Mouse (Mus musculus) forebrain, embryonic 16.5 days (tissue): Measurements from ENCODE around the gene Kctd17. TPM values are rescaled to one million over a fixed set of nuclear protein-coding genes. Genes with fewer than 3 reads are reported as not detected.

Experiments
- ATAC-seq: fragments of 200-750 bp; cut with Nextera tagmentation; 2 replicates; pipeline ENCODE4 v1.8.0; 2017; ENCODE audit warnings: mild to moderate bottlenecking, moderate library complexity
- H3K27ac ChIP-seq: fragments of 300-500 bp; sonication (generic); 2 replicates; pipeline ENCODE4 v1.5.1; 2014; ENCODE audit warnings: low read length, control low read depth
- H3K27me3 ChIP-seq: fragments of 300-500 bp; sonication (generic); replicated peaks from 2 replicates; pipeline ENCODE4 v1.6.1; 2014; ENCODE audit warnings: low read length; ENCODE audit not compliant: control insufficient read depth, insufficient read depth
- H3K36me3 ChIP-seq: fragments of 300-500 bp; sonication (generic); 2 replicates; pipeline ENCODE4 v1.6.1; 2014; ENCODE audit not compliant: control insufficient read depth, insufficient read depth
- H3K4me1 ChIP-seq: fragments of 300-500 bp; sonication (generic); replicated peaks from 2 replicates; pipeline ENCODE4 v1.6.1; 2014; ENCODE audit warnings: low read length; ENCODE audit not compliant: control insufficient read depth, insufficient read depth
- H3K4me2 ChIP-seq: fragments of 300-500 bp; sonication (generic); 2 replicates; pipeline ENCODE4 v1.6.1; 2014; ENCODE audit warnings: mild to moderate bottlenecking, low read length, control low read depth
- H3K4me3 ChIP-seq: fragments of 300-500 bp; sonication (generic); replicated peaks from 2 replicates; pipeline ENCODE4 v1.5.1; 2014; ENCODE audit warnings: mild to moderate bottlenecking, low read length, control low read depth
- H3K9ac ChIP-seq: fragments of 300-500 bp; sonication (generic); replicated peaks from 2 replicates; pipeline ENCODE4 v1.6.1; 2014; ENCODE audit warnings: low read depth, low read length, control low read depth
- H3K9me3 ChIP-seq: fragments of 300-500 bp; sonication (generic); 2 replicates; pipeline ENCODE4 v1.6.1; 2016; ENCODE audit warnings: low read length; ENCODE audit not compliant: control insufficient read depth
- WGBS: fragments of 180-500 bp; shearing (Covaris S2); extraction: QIAGEN DNeasy Blood & Tissue Kit; methylation state at CpG from one replicate; pipeline ENCODE4 v1.1.7; 2014; 5-methylcytosine and 5-hydroxymethylcytosine counted together
- polyA plus RNA-seq: library from polyadenylated mRNA; unstranded; fragments of >200 nt; fragmentation: Nextera tagmentation; extraction: Ambion mirVana; gene quantifications from 2 replicates; pipeline ENCODE4 v1.2.1, GENCODE M21; 2015

Kctd17 gene
- polyA plus RNA-seq, 1 experiment from 2014 or later = 141 TPM

DNA sequence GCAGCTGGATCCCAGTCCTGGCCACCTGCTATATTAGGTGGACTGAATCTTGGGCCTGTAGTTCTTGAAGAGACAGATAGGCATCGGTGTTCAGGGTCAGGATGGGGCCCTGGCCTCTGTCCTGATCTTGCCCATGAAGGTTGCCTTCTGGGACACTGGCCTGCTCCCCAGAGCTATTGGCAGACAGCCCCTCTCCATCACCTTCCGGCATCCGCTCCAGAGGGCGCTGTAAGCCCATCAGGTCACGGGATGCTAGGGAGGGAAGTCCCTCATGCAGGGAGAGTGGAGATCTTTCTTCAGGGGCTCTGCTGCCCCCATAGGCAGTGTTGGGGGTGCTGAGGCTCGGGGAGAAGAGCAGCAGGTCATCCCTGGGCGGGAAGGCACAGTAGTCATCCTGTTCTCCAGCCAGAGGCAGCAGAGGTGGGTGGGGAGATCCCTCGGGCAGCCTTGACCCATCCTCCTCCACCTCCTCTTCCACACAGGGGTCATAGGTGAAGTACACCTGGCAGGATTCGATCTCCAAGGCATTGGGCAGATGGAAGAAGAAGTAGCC lies 53.2 kb downstream of the Kctd17 start:
- H3K27ac ChIP-seq = no peak overlapping the region
- no peak overlapping the region for H3K9ac ChIP-seq
- H3K4me2 ChIP-seq = no peak overlapping the region
- no peaks in the 10 kb centered on the region for H3K9me3 ChIP-seq
- no peaks in the 10 kb centered on the region for H3K27me3 ChIP-seq
- H3K36me3 ChIP-seq = no peaks in the 10 kb centered on the region
- no peaks in the 10 kb centered on the region for H3K4me1 ChIP-seq
- WGBS = 53% methylated on average over 9 of the region's 9 CpGs
- ATAC-seq = no peak
- H3K4me3 ChIP-seq = no peak overlapping the region

DNA sequence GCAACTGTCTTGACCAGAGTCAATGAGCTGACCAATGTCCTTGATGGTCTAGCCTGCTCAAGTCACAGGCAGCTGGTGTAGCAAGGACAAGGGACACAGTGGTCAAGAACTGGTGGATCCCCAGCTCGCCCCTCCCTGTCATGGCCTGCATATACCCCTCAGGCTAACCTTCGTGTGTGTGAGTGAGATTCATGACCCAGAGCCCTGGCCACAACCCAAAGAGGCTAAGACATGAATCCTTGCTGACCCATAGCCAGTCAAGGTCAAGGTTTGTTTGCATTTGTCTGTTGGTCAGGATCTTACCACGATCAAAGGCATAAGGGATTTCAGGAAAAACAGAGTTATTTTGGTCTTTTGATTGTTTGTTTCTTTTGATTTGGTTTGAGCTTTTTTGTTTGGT lies 54.2 kb downstream of the Kctd17 start:
- Histone ChIP-seq H3K27ac (no peak overlapping the region), H3K9ac (no peak overlapping the region), H3K4me2 (no peak overlapping the region), H3K4me3 (no peak overlapping the region), H3K9me3 (no peaks in the 10 kb centered on the region), H3K4me1 (no peaks in the 10 kb centered on the region), H3K36me3 (no peaks in the 10 kb centered on the region), H3K27me3 (no peaks in the 10 kb centered on the region)
- WGBS = 77% methylated on average over 3 of the region's 3 CpGs
- ATAC-seq = no peak

DNA sequence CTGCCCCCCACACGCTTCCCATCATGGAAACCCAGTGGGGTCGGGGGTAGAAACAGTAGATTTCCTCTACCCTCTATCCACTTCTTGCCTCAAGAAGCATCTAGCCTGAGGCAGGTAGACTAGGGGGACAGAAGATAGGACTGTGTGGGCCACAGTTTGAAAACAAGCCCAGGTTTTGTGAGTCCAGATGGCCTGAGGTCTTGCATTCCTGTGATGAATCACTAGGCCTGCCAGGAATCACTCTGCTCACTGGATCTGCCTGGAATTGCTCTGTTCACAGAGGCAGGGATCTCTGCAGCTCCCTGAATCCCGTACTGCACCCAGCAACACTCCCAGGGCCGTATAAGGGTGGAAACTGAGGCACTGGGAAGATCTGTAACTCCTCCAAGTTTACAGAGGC lies 54.9 kb downstream of the Kctd17 start:
- Histone ChIP-seq H3K27ac (no peak overlapping the region), H3K4me1 (no peaks in the 10 kb centered on the region), H3K36me3 (no peaks in the 10 kb centered on the region), H3K27me3 (no peaks in the 10 kb centered on the region), H3K4me3 (no peak overlapping the region), H3K9ac (no peak overlapping the region), H3K4me2 (no peak overlapping the region), H3K9me3 (no peaks in the 10 kb centered on the region)
- 81% methylated on average over 4 of the region's 4 CpGs for WGBS
- ATAC-seq = no peak

DNA sequence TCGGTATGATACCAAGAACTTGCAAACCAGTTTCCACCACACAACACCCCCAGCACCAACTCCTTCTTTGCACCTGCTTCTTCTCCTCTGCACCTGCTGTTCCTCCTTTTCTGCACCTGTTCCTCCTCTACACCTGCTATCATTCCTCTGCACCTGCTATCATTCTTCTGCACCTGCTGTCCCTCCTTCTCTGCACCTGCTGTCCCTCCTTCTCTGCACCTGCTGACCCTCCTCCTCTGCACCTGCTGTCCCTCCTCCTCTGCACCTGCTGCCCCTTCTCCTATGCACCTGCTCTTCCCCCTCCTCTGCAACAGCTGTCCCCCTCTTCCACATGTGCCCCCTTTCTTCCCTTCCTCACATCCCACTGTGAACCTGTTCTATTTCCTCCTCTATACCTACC lies 58.2 kb downstream of the Kctd17 start:
- ATAC-seq = no peak
- H3K4me1 ChIP-seq = no peaks in the 10 kb centered on the region
- no peaks in the 10 kb centered on the region for H3K9me3 ChIP-seq
- H3K27me3 ChIP-seq = no peaks in the 10 kb centered on the region
- H3K4me2 ChIP-seq = no peak overlapping the region
- H3K27ac ChIP-seq = no peak overlapping the region
- H3K9ac ChIP-seq = no peak overlapping the region
- 91% methylated on average over 1 of the region's 1 CpGs for WGBS
- H3K4me3 ChIP-seq = no peak overlapping the region
- no peaks in the 10 kb centered on the region for H3K36me3 ChIP-seq

DNA sequence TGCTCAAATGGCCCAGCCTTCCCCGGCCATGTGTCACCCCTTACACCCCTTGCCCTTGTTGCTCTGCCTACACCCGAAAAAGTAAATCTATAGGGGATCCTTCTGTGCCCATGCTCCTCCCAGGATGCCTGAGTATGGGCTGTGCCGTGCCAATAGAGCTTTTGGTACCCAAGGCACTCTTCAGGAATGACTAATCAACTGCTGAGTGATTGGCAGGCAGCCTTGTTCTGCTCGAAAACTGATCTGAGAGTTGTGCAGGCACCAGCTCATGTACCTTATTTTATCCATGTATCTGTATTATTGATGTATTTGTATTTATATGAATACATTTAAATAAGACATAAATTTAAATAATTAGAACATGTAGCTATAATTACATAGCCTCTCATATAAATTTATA lies 58.7 kb downstream of the Kctd17 start:
- Histone ChIP-seq H3K4me3 (no peak overlapping the region), H3K36me3 (no peaks in the 10 kb centered on the region), H3K4me2 (no peak overlapping the region), H3K27me3 (no peaks in the 10 kb centered on the region), H3K27ac (no peak overlapping the region), H3K9me3 (no peaks in the 10 kb centered on the region), H3K9ac (no peak overlapping the region), H3K4me1 (no peaks in the 10 kb centered on the region)
- no peak for ATAC-seq
- 58% methylated on average over 4 of the region's 4 CpGs for WGBS

Other genes with a start within 250 kb of the Kctd17 start
- gene Pvalb, start 222.2 kb upstream of the Kctd17 start, polyA plus RNA-seq = not detected in 2 replicates
- 0.53 and 0.83 TPM in 2 replicates for gene Ncf4, start 183.8 kb upstream of the Kctd17 start, polyA plus RNA-seq
- gene Csf2rb2, start 122.8 kb upstream of the Kctd17 start, polyA plus RNA-seq = 0.06 and 0.15 TPM in 2 replicates
- 0.27 and 0.65 TPM in 2 replicates for gene Csf2rb, start 102.8 kb upstream of the Kctd17 start, polyA plus RNA-seq
- gene Tex33, start 32.7 kb upstream of the Kctd17 start, polyA plus RNA-seq = not detected in 2 replicates
- 25.1 and 28.4 TPM in 2 replicates for gene Tst, start 22.7 kb upstream of the Kctd17 start, polyA plus RNA-seq
- 4.4 and 5.0 TPM in 2 replicates for gene Mpst, start 22.1 kb upstream of the Kctd17 start, polyA plus RNA-seq
- 0.06 and 0.22 TPM in 2 replicates for gene Tmprss6, start 40.1 kb downstream of the Kctd17 start, polyA plus RNA-seq
- gene Il2rb, start 66.7 kb downstream of the Kctd17 start, polyA plus RNA-seq = not detected in 2 replicates
- gene C1qtnf6, start 102.9 kb downstream of the Kctd17 start, polyA plus RNA-seq = 5.6 and 6.4 TPM in 2 replicates
- 1.1 and 1.8 TPM in 2 replicates for gene Sstr3, start 116.1 kb downstream of the Kctd17 start, polyA plus RNA-seq
- 3.6 and 5.1 TPM in 2 replicates for gene Rac2, start 144.2 kb downstream of the Kctd17 start, polyA plus RNA-seq
- 4.5 and 5.5 TPM in 2 replicates for gene Cyth4, start 168.5 kb downstream of the Kctd17 start, polyA plus RNA-seq